In genomic region chr11:65028049-65028448, GRCm38 (mm10) we compare ENCODE assay signal across 23 mouse cellular contexts. TPM values are rescaled to one million over a fixed set of nuclear protein-coding genes. Genes with fewer than 3 reads are reported as not detected.
DNase-seq lines count a peak whose midpoint lies in the region; ATAC-seq and TF ChIP-seq lines count a peak whose summit lies in the region.
"Had no signal": no experiment of that assay in that cellular context is flagged by ENCODE, and none has a peak within 500 bp of the region (broad histone marks: within the 10 kb centered on the region; RNA-seq: fewer than 3 reads in every experiment).

No protein-coding gene starts in this region.

- H3K4me2 ChIP-seq in lung, postnatal 0 days (replicated peaks; ENCODE audit: low read depth, low read length), result no peak overlapping the region
- H3K4me2 ChIP-seq in midbrain, embryonic 11.5 days, result no peak overlapping the region
- no peak overlapping the region for H3K4me2 ChIP-seq in midbrain, embryonic 16.5 days (ENCODE audit: low read length)
- H3K4me2 ChIP-seq: embryonic facial prominence, embryonic 12.5 days; forebrain, embryonic 13.5 days; forebrain, embryonic 15.5 days had no signal

- DNase-seq in lung, postnatal 0 days (ENCODE audit: low spot score), result peak; percentile 64
- no peak for DNase-seq in lung, adult 18-20 months
- peak; percentile 15 for DNase-seq in lung, postnatal 36 days
- no peak for DNase-seq in lung, postnatal 10 days
- DNase-seq in midbrain, embryonic 11.5 days (ENCODE audit: low spot score, missing footprints), result peak; percentile 23
- DNase-seq: adrenal gland, adult 8-10 months; adrenal gland, postnatal 14 days; adrenal gland, postnatal 36 days; B cell, adult 2 months; cerebellum, adult 11-12 months; cerebellum, adult 2 months; cerebellum, adult 9-10 months; cerebellum, postnatal 10 days; cerebellum, postnatal 25 days had no signal

- H3K4me1 ChIP-seq in lung, postnatal 0 days (ENCODE audit: insufficient read depth, low read depth, low read length), result peaks cover 3% of the 10 kb centered on the region; the same call in 1 of the 2 replicates
- H3K4me1 ChIP-seq in midbrain, embryonic 11.5 days (ENCODE audit: control insufficient read depth, insufficient read depth, low read length), result no peaks in the 10 kb centered on the region
- no peaks in the 10 kb centered on the region for H3K4me1 ChIP-seq in midbrain, embryonic 16.5 days (ENCODE audit: control insufficient read depth, insufficient read depth, low read length)
- H3K4me1 ChIP-seq: embryonic facial prominence, embryonic 10.5 days; embryonic facial prominence, embryonic 12.5 days; forebrain, embryonic 13.5 days; forebrain, embryonic 15.5 days had no signal

- H3K9ac ChIP-seq in lung, postnatal 0 days (replicated peaks; ENCODE audit: low read depth), result no peak overlapping the region
- H3K9ac ChIP-seq in midbrain, embryonic 11.5 days (ENCODE audit: low read length), result no peak overlapping the region
- no peak overlapping the region for H3K9ac ChIP-seq in midbrain, embryonic 16.5 days (ENCODE audit: low read depth, low read length)
- H3K9ac ChIP-seq: embryonic facial prominence, embryonic 12.5 days; forebrain, embryonic 13.5 days; forebrain, embryonic 15.5 days had no signal

- H3K27me3 ChIP-seq in lung, postnatal 0 days (replicated peaks; ENCODE audit: insufficient read depth, low read length), result no peaks in the 10 kb centered on the region
- H3K27me3 ChIP-seq in midbrain, embryonic 11.5 days (ENCODE audit: control insufficient read depth, insufficient read depth, low read length), result no peaks in the 10 kb centered on the region
- H3K27me3 ChIP-seq in midbrain, embryonic 16.5 days (ENCODE audit: control insufficient read depth, insufficient read depth, low read depth, low read length), result no peaks in the 10 kb centered on the region
- H3K27me3 ChIP-seq: embryonic facial prominence, embryonic 12.5 days; forebrain, embryonic 13.5 days; forebrain, embryonic 15.5 days; Patski had no signal

- no peaks in the 10 kb centered on the region for H3K9me3 ChIP-seq in lung, postnatal 0 days (ENCODE audit: low read length)
- no peaks in the 10 kb centered on the region for H3K9me3 ChIP-seq in midbrain, embryonic 11.5 days (ENCODE audit: control insufficient read depth, low read length)
- H3K9me3 ChIP-seq in midbrain, embryonic 16.5 days (replicated peaks; ENCODE audit: control insufficient read depth, low read length, poor library complexity, severe bottlenecking), result no peaks in the 10 kb centered on the region
- H3K9me3 ChIP-seq: embryonic facial prominence, embryonic 10.5 days; embryonic facial prominence, embryonic 12.5 days; forebrain, embryonic 13.5 days; forebrain, embryonic 15.5 days; G1E had no signal

- ATAC-seq in lung, postnatal 0 days, result peak; percentile 61
- no peak for ATAC-seq in midbrain, embryonic 11.5 days (ENCODE audit: low FRiP score)
- ATAC-seq in midbrain, embryonic 16.5 days, result no peak
- ATAC-seq: activated CD4-positive, CD25-positive, alpha-beta regulatory T cell, adult 4 months; CD4-positive, CD25-positive, alpha-beta regulatory T cell, adult 4 months; forebrain, embryonic 13.5 days; forebrain, embryonic 15.5 days; Patski had no signal

- H3K36me3 ChIP-seq in lung, postnatal 0 days (ENCODE audit: insufficient read depth, low read length), result no peaks in the 10 kb centered on the region
- no peaks in the 10 kb centered on the region for H3K36me3 ChIP-seq in midbrain, embryonic 11.5 days (ENCODE audit: control insufficient read depth, insufficient read depth, low read length)
- H3K36me3 ChIP-seq in midbrain, embryonic 16.5 days (ENCODE audit: control insufficient read depth, insufficient read depth, low read length), result peaks cover 19% of the 10 kb centered on the region
- H3K36me3 ChIP-seq: embryonic facial prominence, embryonic 12.5 days; forebrain, embryonic 15.5 days; G1E had no signal

- WGBS in lung, postnatal 0 days, result 44% methylated on average over 5 of the region's 5 CpGs
- WGBS in midbrain, embryonic 11.5 days, result 83% methylated on average over 5 of the region's 5 CpGs
- WGBS in midbrain, embryonic 16.5 days, result 78% methylated on average over 5 of the region's 5 CpGs

- no peak for TF ChIP-seq CTCF in lung, postnatal 0 days (IDR thresholded peaks at IDR 0.05)

- no peak overlapping the region for H3K4me3 ChIP-seq in lung, postnatal 0 days (ENCODE audit: low read depth, low read length)
- no peak overlapping the region for H3K4me3 ChIP-seq in midbrain, embryonic 11.5 days (ENCODE audit: low read depth, low read length)
- no peak overlapping the region for H3K4me3 ChIP-seq in midbrain, embryonic 16.5 days (ENCODE audit: low read depth, low read length)
- H3K4me3 ChIP-seq: embryonic facial prominence, embryonic 10.5 days; embryonic facial prominence, embryonic 12.5 days; forebrain, embryonic 13.5 days; forebrain, embryonic 15.5 days had no signal

- TF ChIP-seq EP300 in lung, postnatal 0 days (IDR thresholded peaks at IDR 0.05), result no peak

- H3K27ac ChIP-seq in lung, postnatal 0 days (ENCODE audit: low read length), result peak overlapping the region; percentile 33; the same call in 1 of the 2 replicates
- no peak overlapping the region for H3K27ac ChIP-seq in midbrain, embryonic 11.5 days (ENCODE audit: low read depth, low read length)
- no peak overlapping the region for H3K27ac ChIP-seq in midbrain, embryonic 16.5 days (ENCODE audit: low read length)
- H3K27ac ChIP-seq: embryonic facial prominence, embryonic 10.5 days; embryonic facial prominence, embryonic 12.5 days; forebrain, embryonic 13.5 days; forebrain, embryonic 15.5 days had no signal

RNA-seq across cellular contexts. Expression of gene Elac2, which starts 49.2 kb away (rescaled TPM):
- 9.9 and 10.9 TPM in 2 replicates for polyA plus RNA-seq in lung, postnatal 0 days (2015; fragmentation: Nextera tagmentation; extraction: Ambion mirVana)
- 32.2 and 32.3 TPM in 2 replicates for polyA plus RNA-seq in midbrain, embryonic 11.5 days (2014; fragmentation: Nextera tagmentation; extraction: Ambion mirVana)
- 27.6 and 28.6 TPM in 2 replicates for polyA plus RNA-seq in midbrain, embryonic 16.5 days (2015; fragmentation: Nextera tagmentation; extraction: Ambion mirVana)

Comparison
In these comparisons a context has a peak if more than half of its experiments do, and no peak if none do; other contexts are left out.
1. DNase-seq: peak in lung, postnatal 0 days (single experiment), lung, postnatal 36 days (single experiment) and midbrain, embryonic 11.5 days (single experiment); none in lung, adult 18-20 months (0 of 2) and lung, postnatal 10 days (single experiment).